Mouse (Mus musculus): ENCODE results near the gene Gbp4.

DNA sequence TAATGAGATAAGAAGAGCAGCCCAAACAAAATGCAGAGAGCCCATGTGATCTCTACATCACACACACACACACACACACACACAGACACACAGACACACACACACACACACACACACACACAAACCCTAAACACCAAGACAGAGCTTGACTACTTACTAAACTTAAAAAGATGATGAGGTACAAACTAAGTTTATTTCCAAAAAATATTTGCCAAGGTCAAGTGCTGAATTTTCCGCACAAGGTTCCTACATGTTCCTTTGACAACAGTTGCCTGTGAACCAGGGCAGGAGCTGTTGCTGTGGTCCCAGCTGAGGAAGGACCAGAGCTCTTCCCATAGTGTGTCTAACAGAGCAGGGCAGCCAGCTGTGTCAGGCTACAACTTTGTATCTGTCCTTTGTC lies 480 bp downstream of the Gbp4 start:
- TF ChIP-seq POLR2A (IDR thresholded peaks at IDR 0.05; ENCODE audit: insufficient read length, low read depth): no peak
- no peak for TF ChIP-seq MYOD1 (IDR thresholded peaks at IDR 0.05; ENCODE audit: control insufficient read depth in 1 of 3, insufficient read length in 2 of 3, low read depth in 2 of 3)
- no peak for TF ChIP-seq E2F4 (IDR thresholded peaks at IDR 0.05; ENCODE audit: insufficient read depth)
